Mouse (Mus musculus) E14TG2a.4 (cell line): Measurements from ENCODE around the gene Trpc4ap.

Experiments used
- CTCF ChIP-seq: conservative IDR thresholded peaks from 2 replicates; pipeline ENCODE4 v1.5.1; 2014; ENCODE audit warnings: low read length
- NANOG ChIP-seq: IDR thresholded peaks from 2 replicates; pipeline ENCODE4 v1.6.1; 2014; ENCODE audit warnings: borderline replicate concordance, low read length, mixed read lengths

- TF ChIP-seq CTCF, result no peak
- TF ChIP-seq NANOG, result no peak
Measured at GRCm38 (mm10) chr2:155703630-155704029, 11.4 kb upstream of the Trpc4ap start.
